Mouse (Mus musculus) megakaryocyte-erythroid progenitor cell, adult 5-6 weeks (primary cell): ENCODE results near the gene Mfsd13b. TPM values are rescaled to one million over a fixed set of nuclear protein-coding genes. Genes with fewer than 3 reads are reported as not detected.

Source experiments
- ATAC-seq: replicated peaks from 2 replicates; pipeline ENCODE4 v1.8.0; 2016; ENCODE audit warnings: mild to moderate bottlenecking, inconsistent platforms; ENCODE audit not compliant: severe bottlenecking, poor library complexity, low FRiP score, low TSS enrichment
- total RNA-seq, 2 experiments: library from RNA; stranded (forward) in 1 of 2; stranded (reverse) in 1 of 2; fragments of 200-1000, 215-1000 nt in 1 of 2; fragments of >200 nt in 1 of 2; fragmentation: Nextera tagmentation in 1 of 2; gene quantifications; 2 replicates each; pipeline ENCODE4 v1.2.3; 2014 to 2017

The Mfsd13b gene
- total RNA-seq, 2 experiments from 2014 or later = 0.33 TPM; not detected in 1

GRCm38 (mm10) chr7:121035161-121035721, 52.9 kb downstream of the Mfsd13b start:
- ATAC-seq = 0 out of 2 replicates have a peak, but pooled peaks have one; percentile 1

GRCm38 (mm10) chr7:121040595-121040994, 58.3 kb downstream of the Mfsd13b start:
- no peak for ATAC-seq

- no peak for ATAC-seq
These were observed 59.7 kb downstream of the Mfsd13b start for GRCm38 (mm10) chr7:121041989-121042388.

GRCm38 (mm10) chr7:121043004-121043403, 60.7 kb downstream of the Mfsd13b start:
- no peak for ATAC-seq

- ATAC-seq = no peak
These were observed 61.2 kb downstream of the Mfsd13b start for GRCm38 (mm10) chr7:121043510-121043909.

GRCm38 (mm10) chr7:121044251-121044650, 61.9 kb downstream of the Mfsd13b start:
- ATAC-seq = no peak

GRCm38 (mm10) chr7:121045671-121046453, 63.6 kb downstream of the Mfsd13b start:
- no peak for ATAC-seq

- no peak for ATAC-seq
These were observed 65.3 kb downstream of the Mfsd13b start for GRCm38 (mm10) chr7:121047624-121048023.

- no peak for ATAC-seq
These were observed 70.8 kb downstream of the Mfsd13b start for GRCm38 (mm10) chr7:121053071-121053470.

- no peak for ATAC-seq
These were observed 77.3 kb downstream of the Mfsd13b start for GRCm38 (mm10) chr7:121059477-121060218.

GRCm38 (mm10) chr7:121064309-121064708, 82.0 kb downstream of the Mfsd13b start:
- 0 out of 2 replicates have a peak, but pooled peaks have one; percentile 41 for ATAC-seq

Other genes starting within 250 kb of the Mfsd13b start
- gene Vwa3a, start 243.2 kb upstream of the Mfsd13b start, total RNA-seq (2014; fragmentation: Nextera tagmentation) = not detected in 2 replicates
- gene Vwa3a, start 243.2 kb upstream of the Mfsd13b start, total RNA-seq (2017) = not detected in 2 replicates
- gene Gm5737, start 170.1 kb upstream of the Mfsd13b start, total RNA-seq (2014; fragmentation: Nextera tagmentation) = not detected in 2 replicates
- not detected in 2 replicates for gene Gm5737, start 170.1 kb upstream of the Mfsd13b start, total RNA-seq (2017)
- gene Eef2k, start 139.7 kb upstream of the Mfsd13b start, total RNA-seq (2014; fragmentation: Nextera tagmentation) = 42.3 and 63.0 TPM in 2 replicates
- 49.9 and 52.6 TPM in 2 replicates for gene Eef2k, start 139.7 kb upstream of the Mfsd13b start, total RNA-seq (2017)
- gene Polr3e, start 64.8 kb upstream of the Mfsd13b start, total RNA-seq (2014; fragmentation: Nextera tagmentation) = 36.0 and 40.6 TPM in 2 replicates
- gene Polr3e, start 64.8 kb upstream of the Mfsd13b start, total RNA-seq (2017) = 32.4 and 36.6 TPM in 2 replicates
- gene Cdr2, start 197 bp upstream of the Mfsd13b start, total RNA-seq (2014; fragmentation: Nextera tagmentation) = 32.2 and 39.0 TPM in 2 replicates
- gene Cdr2, start 197 bp upstream of the Mfsd13b start, total RNA-seq (2017) = 42.9 and 61.6 TPM in 2 replicates
- gene Mettl9, start 51.9 kb downstream of the Mfsd13b start, total RNA-seq (2014; fragmentation: Nextera tagmentation) = 45.9 and 68.5 TPM in 2 replicates
- gene Mettl9, start 51.9 kb downstream of the Mfsd13b start, total RNA-seq (2017) = 73.7 and 91.7 TPM in 2 replicates
- gene Igsf6, start 92.1 kb downstream of the Mfsd13b start, total RNA-seq (2014; fragmentation: Nextera tagmentation) = 8.0 TPM in 1 of 2 replicates, not detected in the other
- gene Igsf6, start 92.1 kb downstream of the Mfsd13b start, total RNA-seq (2017) = 1.3 and 3.7 TPM in 2 replicates
- gene Otoa, start 99.1 kb downstream of the Mfsd13b start, total RNA-seq (2014; fragmentation: Nextera tagmentation) = 0.17 and 0.42 TPM in 2 replicates
- gene Otoa, start 99.1 kb downstream of the Mfsd13b start, total RNA-seq (2017) = 0.34 TPM in 1 of 2 replicates, not detected in the other